Mouse (Mus musculus): Measurements from ENCODE around the gene Cox17. TPM values are rescaled to one million over a fixed set of nuclear protein-coding genes. Genes with fewer than 3 reads are reported as not detected.
"Not testable (repeated sequence)": the region's sequence is repeated elsewhere in the genome, so short reads cannot be mapped to it uniquely, and the experiment has no call there.

Gene Cox17
- total and polyA plus RNA-seq, 3 experiments = 221 to 358 (median 295) TPM

GRCm38 (mm10) chr16:38324311-38324710 is 22.5 kb upstream of the Cox17 start:
- Histone ChIP-seq H3K27me3 (ENCODE audit: control insufficient read depth, insufficient read depth, low read length) (no peaks in the 10 kb centered on the region), H3K36me3 (ENCODE audit: control insufficient read depth, insufficient read depth, low read length) (no peaks in the 10 kb centered on the region), H3K9ac (ENCODE audit: low read depth, low read length) (no peak overlapping the region), H3K4me3 (no peak overlapping the region), H3K27ac (no peak overlapping the region), H3K4me1 (ENCODE audit: control insufficient read depth, insufficient read depth, low read length) (no peaks in the 10 kb centered on the region), H3K79me2 (replicated peaks; ENCODE audit: control insufficient read depth, insufficient read depth, low read length) (no peaks in the 10 kb centered on the region; the same call in 1 of the 2 replicates)
- WGBS = 90% methylated on average over 15 of the region's 15 CpGs
- intact Hi-C loops (cut with DNase I) = no loop called here
- TF ChIP-seq CTCF (IDR thresholded peaks at IDR 0.05) (no peak), EP300 (IDR thresholded peaks at IDR 0.05; ENCODE audit: insufficient read depth, low read depth, low read length) (no peak), POLR2A (IDR thresholded peaks at IDR 0.05; ENCODE audit: insufficient read depth, low read depth, low read length) (no peak)
- DNase-seq = no peak

DNA sequence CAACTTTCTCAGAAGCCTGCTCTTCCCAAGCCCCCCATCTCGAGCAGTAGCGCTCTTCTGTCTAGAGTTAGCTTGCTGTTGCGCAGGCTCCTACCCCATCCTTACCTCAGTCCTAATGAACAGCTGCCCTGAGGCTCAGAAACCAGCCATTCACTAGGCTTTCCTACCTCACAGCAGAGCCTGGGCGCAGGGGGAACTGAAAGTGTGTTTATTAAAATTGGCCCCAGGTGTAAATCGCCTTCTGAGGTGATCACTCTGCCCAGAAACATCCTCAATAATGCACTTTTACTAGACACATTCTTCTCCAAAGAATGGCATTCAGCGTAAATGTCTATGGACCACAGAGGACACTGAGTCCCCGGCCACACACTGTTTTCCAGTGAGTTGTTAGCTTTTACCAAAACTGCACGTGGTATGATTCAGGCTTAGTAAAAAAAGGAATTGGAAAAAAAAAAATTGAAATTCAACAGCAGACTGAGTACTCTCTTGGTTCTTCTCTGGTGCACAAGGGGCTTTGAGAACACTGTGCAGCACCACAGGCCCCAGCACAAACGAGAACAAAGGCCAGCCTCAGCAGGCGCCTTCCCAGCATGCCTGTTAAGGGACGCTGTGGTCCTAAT is 19.9 kb upstream of the Cox17 start:
- Histone ChIP-seq H3K4me1 (ENCODE audit: control insufficient read depth, insufficient read depth, low read length) (no peaks in the 10 kb centered on the region), H3K36me3 (ENCODE audit: control insufficient read depth, insufficient read depth, low read length) (no peaks in the 10 kb centered on the region), H3K4me3 (no peak overlapping the region), H3K9ac (ENCODE audit: low read depth, low read length) (no peak overlapping the region), H3K79me2 (replicated peaks; ENCODE audit: control insufficient read depth, insufficient read depth, low read length) (no peaks in the 10 kb centered on the region), H3K27ac (no peak overlapping the region), H3K27me3 (ENCODE audit: control insufficient read depth, insufficient read depth, low read length) (no peaks in the 10 kb centered on the region)
- 86% methylated on average over 11 of the region's 11 CpGs for WGBS
- no peak for DNase-seq
- TF ChIP-seq EP300 (IDR thresholded peaks at IDR 0.05; ENCODE audit: insufficient read depth, low read depth, low read length) (no peak), CTCF (IDR thresholded peaks at IDR 0.05) (no peak), POLR2A (IDR thresholded peaks at IDR 0.05; ENCODE audit: insufficient read depth, low read depth, low read length) (no peak)
- intact Hi-C loops (cut with DNase I) = no loop called here

DNA sequence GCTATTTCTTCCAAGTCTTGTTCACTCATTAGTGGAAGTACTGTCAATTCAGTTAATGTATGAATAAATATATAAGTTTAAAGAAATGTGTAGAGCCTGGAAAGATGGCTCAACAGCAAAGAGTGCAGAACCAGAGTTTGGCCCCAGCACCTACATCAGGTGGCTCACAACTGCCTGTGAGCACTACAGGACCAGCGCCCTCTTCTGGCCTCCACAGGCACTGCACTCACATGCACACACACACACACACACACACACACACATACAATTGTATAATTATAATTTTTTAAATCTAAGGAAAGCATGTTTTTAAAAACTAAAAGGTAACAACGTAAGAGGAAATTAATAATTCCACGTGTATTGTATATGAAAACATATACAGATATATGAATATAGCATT is 17.5 kb upstream of the Cox17 start:
- WGBS = 83% methylated on average over 3 of the region's 3 CpGs
- no peak for DNase-seq
- Histone ChIP-seq H3K4me3 (no peak overlapping the region), H3K27me3 (ENCODE audit: control insufficient read depth, insufficient read depth, low read length) (no peaks in the 10 kb centered on the region), H3K4me1 (ENCODE audit: control insufficient read depth, insufficient read depth, low read length) (no peaks in the 10 kb centered on the region), H3K27ac (no peak overlapping the region), H3K36me3 (ENCODE audit: control insufficient read depth, insufficient read depth, low read length) (no peaks in the 10 kb centered on the region), H3K9ac (ENCODE audit: low read depth, low read length) (no peak overlapping the region), H3K79me2 (replicated peaks; ENCODE audit: control insufficient read depth, insufficient read depth, low read length) (no peaks in the 10 kb centered on the region)
- TF ChIP-seq EP300 (IDR thresholded peaks at IDR 0.05; ENCODE audit: insufficient read depth, low read depth, low read length) (no peak), POLR2A (IDR thresholded peaks at IDR 0.05; ENCODE audit: insufficient read depth, low read depth, low read length) (no peak), CTCF (IDR thresholded peaks at IDR 0.05) (0 out of 2 replicates have a peak, but pooled peaks have one; percentile 5)
- intact Hi-C loops (cut with DNase I) = no loop called here

DNA sequence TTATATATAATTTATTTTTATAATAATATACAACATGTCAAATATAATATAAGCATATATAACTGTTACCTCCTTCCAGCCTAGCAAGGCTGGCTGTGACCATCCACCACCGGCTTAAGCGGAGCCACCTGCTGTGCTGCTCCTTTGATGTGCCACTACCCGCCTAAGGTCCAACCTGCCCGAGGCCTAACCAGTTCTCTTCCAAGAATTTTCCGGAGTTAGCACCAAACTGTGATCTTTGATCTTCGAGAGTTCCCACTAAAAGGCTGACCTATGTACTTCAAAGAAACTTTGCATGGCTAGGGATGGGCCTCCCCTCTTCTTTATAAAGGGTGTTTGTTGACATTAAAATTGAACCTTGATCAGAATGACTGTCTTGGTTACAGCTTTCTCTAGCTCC is 12.4 kb upstream of the Cox17 start:
- H3K4me3 ChIP-seq = no peak overlapping the region
- no peak for TF ChIP-seq CTCF (IDR thresholded peaks at IDR 0.05)
- no peak for TF ChIP-seq EP300 (IDR thresholded peaks at IDR 0.05; ENCODE audit: insufficient read depth, low read depth, low read length)
- no peak for TF ChIP-seq POLR2A (IDR thresholded peaks at IDR 0.05; ENCODE audit: insufficient read depth, low read depth, low read length)
- intact Hi-C loops (cut with DNase I) = no loop called here
- H3K9ac ChIP-seq (ENCODE audit: low read depth, low read length) = no peak overlapping the region
- DNase-seq = no peak
- no peak overlapping the region for H3K27ac ChIP-seq
- no peaks in the 10 kb centered on the region for H3K36me3 ChIP-seq (ENCODE audit: control insufficient read depth, insufficient read depth, low read length)
- no peaks in the 10 kb centered on the region for H3K4me1 ChIP-seq (ENCODE audit: control insufficient read depth, insufficient read depth, low read length)
- H3K79me2 ChIP-seq (replicated peaks; ENCODE audit: control insufficient read depth, insufficient read depth, low read length) = no peaks in the 10 kb centered on the region
- no peaks in the 10 kb centered on the region for H3K27me3 ChIP-seq (ENCODE audit: control insufficient read depth, insufficient read depth, low read length)
- WGBS = 62% methylated on average over 6 of the region's 6 CpGs

DNA sequence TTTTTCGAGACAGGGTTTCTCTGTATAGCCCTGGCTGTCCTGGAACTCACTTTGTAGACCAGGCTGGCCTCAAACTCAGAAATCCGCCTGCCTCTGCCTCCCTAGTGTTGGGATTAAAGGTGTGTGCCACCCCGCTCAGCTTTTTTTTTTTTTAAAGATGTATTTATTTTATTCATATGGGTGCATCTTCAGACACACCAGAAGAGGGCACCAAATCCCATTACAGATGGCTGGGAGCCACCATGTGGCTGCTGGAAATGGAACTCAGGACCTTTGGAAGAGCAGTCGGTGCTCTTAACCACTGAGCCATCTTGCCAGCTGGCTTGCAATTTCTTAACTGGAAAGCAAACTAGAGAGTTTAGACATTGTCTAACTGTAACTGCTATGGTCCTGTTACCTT is 8.7 kb upstream of the Cox17 start:
- H3K27me3 ChIP-seq (ENCODE audit: control insufficient read depth, insufficient read depth, low read length); H3K9ac ChIP-seq (ENCODE audit: low read depth, low read length); H3K79me2 ChIP-seq (replicated peaks; ENCODE audit: control insufficient read depth, insufficient read depth, low read length); intact Hi-C loops (cut with DNase I); H3K27ac ChIP-seq; DNase-seq; H3K4me3 ChIP-seq; H3K36me3 ChIP-seq (ENCODE audit: control insufficient read depth, insufficient read depth, low read length); H3K4me1 ChIP-seq (ENCODE audit: control insufficient read depth, insufficient read depth, low read length): not testable (repeated sequence)
- 85% methylated on average over 4 of the region's 4 CpGs for WGBS
- peak; percentile 36 for TF ChIP-seq CTCF (IDR thresholded peaks at IDR 0.05)

DNA sequence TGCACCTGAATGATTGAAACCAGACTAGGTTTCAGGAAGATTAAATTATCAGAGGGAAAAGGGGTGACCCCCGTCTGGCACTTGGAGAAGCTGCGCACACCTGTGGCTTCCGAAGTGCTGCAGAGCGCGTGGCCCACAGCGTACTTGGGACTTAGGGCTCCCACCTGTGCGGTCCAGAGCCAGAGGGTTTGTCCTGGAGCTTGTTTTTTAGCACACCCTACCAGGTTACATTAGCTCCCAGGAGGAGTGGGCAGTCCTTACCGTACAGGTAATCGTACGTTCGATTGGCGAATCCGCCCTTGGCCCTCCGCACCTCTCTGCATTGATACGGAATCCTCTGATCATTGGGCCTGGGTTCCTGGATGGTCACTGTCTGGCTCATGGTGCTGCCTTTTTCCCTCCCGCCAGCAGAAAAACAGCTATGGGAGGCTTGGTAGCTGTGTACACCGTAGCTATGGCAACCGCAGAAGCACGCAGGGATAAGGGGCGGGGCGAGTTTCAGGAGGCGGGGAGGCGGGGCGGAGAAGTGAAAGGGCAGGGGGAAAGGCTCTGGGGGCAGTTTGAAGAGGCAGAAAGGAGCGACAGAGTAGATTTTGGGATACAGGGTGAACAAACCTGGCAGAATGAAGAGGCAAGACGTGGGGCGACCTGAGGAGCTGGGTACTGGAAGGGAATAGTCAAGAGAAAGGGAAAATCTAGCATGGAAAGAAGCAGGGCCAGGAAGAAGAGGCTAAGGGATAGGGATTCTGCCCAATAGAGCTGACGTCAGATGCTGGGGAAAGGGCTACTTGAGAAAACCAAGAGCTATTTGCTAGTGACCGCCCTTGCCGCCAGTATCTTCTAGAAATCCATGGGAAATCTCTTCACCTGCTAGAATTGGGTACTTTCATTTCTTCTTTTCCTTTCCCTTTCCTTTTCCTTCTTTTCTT is 5.1 kb upstream of the Cox17 start, which contains the start of gene Maats1:
Gene Maats1, minus strand, starts transcription at position 748 of the 929 bp plus-strand sequence.
- Histone ChIP-seq H3K27ac (no peak within 1 kb of the TSS; the same call in 1 of the 2 replicates), H3K4me3 (no peak within 1 kb of the TSS), H3K36me3 (ENCODE audit: control insufficient read depth, insufficient read depth, low read length) (peaks cover 3% of the 10 kb centered on the region), H3K4me1 (ENCODE audit: control insufficient read depth, insufficient read depth, low read length) (peaks cover 2% of the 10 kb centered on the region), H3K27me3 (ENCODE audit: control insufficient read depth, insufficient read depth, low read length) (no peaks in the 10 kb centered on the region), H3K9ac (ENCODE audit: low read depth, low read length) (no peak within 1 kb of the TSS; the same call in 1 of the 2 replicates), H3K79me2 (replicated peaks; ENCODE audit: control insufficient read depth, insufficient read depth, low read length) (no peaks in the 10 kb centered on the region)
- no peak for TF ChIP-seq CTCF (IDR thresholded peaks at IDR 0.05)
- intact Hi-C loops (cut with DNase I) = loop anchor here (10.0 kb wide), 1 partner anchor 247 kb away; no protein-coding TSS in a partner anchor
- WGBS = 21% methylated on average over 30 of the region's 30 CpGs
- DNase-seq = peak; percentile 78

Measured in heart, adult 2 months (tissue).